Mouse (Mus musculus): ENCODE measurements around the gene Spindoc. TPM values are rescaled to one million over a fixed set of nuclear protein-coding genes. Genes with fewer than 3 reads are reported as not detected.
"Not testable (repeated sequence)": the region's sequence is repeated elsewhere in the genome, so short reads cannot be mapped to it uniquely, and the experiment has no call there.

Gene Spindoc
- total RNA-seq, 2 experiments from 2014 or later = 6.2 to 15.7 TPM

DNA sequence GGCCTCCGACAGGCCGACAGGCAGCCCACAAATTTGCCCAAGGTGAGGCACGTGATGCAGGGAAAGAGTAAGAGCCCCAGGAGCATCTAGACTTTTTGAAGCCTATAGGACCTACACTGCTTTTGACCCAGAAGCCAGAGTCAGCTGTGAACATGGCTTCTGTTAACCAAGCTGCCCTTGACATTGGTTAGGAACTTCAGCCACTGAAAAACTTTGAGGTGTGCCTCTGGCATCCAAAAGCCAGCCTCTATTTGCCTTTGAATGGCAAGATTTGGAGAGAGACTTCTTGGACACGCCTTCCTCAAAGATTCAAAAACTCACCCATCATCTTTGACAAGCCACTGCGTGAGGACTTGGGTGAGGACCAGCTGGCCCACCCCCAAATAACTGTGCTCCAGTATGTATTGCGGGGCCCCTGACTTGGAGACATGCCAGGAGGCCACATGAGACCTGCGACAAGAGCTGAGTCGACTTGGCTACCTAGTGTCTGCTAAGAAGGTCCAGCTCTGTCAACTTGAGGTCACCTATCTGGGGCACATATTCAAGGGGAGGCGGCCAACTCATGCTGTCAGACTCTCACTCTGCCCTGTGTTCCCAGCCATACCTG, 21.9 kb upstream of the Spindoc start:
- ATAC-seq (replicated peaks; ENCODE audit: low FRiP score, low TSS enrichment, poor library complexity, severe bottlenecking) = no peak

DNA sequence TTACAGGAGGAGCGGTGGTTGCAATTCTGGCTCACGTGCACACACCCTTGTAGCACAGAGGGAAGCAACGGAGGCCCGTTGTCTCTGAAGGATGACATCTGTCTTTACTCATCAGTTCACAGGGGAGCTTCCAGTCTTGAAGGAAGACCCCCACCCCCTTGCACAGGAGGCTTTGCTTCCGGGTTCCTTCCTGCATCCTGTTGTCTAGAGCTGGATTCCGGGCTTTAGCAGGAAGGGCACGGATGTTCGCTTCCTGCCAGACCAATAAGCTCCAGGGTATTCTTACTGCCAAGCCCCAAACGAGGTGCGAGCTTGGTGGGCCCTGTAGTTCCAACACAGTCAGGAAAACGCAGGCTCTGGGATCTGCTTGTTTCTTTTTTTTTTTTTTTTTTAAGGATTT, 17.8 kb upstream of the Spindoc start:
- no peak for ATAC-seq (replicated peaks; ENCODE audit: low FRiP score, low TSS enrichment, poor library complexity, severe bottlenecking)

DNA sequence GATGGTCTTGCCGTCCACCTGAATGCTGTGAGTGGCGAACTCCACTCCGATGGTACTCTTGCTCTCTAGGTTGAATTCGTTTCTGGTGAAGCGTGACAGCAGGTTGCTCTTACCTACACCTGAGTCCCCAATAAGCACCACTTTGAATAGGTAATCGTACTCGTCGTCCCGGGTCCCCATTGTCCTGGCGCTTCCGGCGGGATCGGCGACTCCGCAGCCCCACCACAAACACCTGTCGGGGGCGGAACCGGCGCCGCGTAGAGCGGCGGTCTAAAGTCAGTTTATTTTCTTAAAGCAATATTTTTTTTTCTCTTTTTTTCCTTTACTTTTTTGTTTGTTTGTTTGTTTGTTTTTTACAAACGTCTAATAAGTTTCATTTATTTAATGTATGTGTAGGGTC, 16.1 kb upstream of the Spindoc start:
- peak; percentile 63; the same call in 1 of the 2 replicates for ATAC-seq (replicated peaks; ENCODE audit: low FRiP score, low TSS enrichment, poor library complexity, severe bottlenecking)

DNA sequence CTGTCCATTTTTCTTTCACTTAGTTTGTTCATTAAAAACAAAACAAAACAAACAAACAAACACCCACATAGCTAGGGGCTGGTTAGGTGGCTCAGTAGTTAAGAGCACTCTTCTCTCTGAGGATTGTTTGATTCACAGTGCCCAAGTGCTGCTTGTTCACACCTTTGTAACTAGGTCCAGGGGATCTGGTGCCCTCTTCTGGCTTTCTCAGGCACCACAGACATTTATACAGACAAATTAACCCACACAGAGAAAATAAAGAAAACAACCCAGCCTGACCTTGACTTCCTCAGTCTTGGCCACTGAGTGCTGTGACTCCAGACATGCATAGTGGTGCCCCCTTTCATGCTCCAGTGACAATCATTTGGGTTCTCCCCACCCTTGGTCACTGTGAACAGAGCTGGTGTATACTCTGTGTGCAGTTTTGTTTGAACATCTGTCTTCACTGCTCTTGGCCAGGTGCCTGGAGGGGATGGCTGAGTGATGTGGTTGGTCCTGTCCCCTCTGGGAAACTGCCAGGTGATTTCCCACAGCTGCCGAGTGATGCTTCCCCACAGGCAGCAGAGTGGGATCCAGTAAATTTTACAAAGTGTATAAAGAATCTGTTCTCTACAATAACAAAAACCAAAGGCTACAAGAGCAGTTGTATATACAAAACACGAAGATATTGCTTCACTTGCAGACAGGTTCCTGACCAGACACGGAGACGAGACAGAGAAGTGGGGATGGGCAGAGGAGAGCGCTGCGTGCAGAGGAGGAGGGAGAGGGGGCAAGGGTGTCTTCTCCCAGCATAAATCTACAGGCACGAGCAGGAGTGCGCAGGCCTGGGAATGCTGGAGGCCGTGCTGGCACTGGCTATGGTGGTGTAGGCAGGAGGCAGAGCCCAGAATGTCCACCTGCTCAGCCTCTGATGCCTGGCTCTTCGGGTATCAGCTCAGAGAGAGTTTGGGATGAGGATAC, 14.4 kb upstream of the Spindoc start:
- ATAC-seq (replicated peaks; ENCODE audit: low FRiP score, low TSS enrichment, poor library complexity, severe bottlenecking) = peak; percentile 34; the same call in 1 of the 2 replicates

DNA sequence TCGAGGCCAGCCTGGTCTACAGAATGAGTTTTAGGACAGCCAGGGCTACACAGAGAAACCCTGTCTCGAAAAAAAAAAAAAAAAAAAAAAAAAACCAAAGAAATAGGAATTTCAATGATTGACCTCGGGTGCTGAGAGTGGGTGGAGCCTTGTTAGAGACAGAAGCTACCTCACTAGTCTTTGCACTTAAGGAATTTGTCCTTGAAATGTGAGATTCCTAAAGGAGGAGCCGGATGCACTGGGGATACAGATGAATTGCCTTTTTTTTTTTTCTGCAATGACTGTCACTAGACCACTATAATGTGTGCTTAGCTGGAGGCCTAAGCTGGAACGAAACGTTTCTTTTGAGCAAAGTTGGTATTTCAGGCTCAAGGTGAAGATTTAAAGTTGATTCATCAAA, 5.7 kb upstream of the Spindoc start:
- ATAC-seq (replicated peaks; ENCODE audit: low FRiP score, low TSS enrichment, poor library complexity, severe bottlenecking) = no peak

DNA sequence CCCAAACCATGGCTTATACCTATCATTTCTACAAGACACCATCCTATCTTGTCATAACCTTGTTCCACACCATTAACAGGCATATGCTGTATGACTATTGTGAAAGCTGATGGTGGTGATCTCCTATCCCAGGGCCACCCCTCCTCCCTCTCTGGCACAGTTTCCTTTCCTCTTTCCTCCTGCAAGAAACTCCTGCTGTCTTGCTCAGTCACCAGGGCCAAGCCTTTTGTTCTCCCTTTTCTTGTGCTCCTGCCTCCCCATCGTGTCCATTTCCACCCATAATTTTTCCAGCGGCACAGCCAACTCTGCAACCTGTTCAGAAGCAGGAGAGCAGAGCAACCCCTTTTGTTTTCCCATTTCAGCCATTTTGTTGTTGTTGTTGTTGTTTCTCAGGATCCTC, 3.2 kb upstream of the Spindoc start:
- ATAC-seq (replicated peaks; ENCODE audit: low FRiP score, low TSS enrichment, poor library complexity, severe bottlenecking) = no peak

DNA sequence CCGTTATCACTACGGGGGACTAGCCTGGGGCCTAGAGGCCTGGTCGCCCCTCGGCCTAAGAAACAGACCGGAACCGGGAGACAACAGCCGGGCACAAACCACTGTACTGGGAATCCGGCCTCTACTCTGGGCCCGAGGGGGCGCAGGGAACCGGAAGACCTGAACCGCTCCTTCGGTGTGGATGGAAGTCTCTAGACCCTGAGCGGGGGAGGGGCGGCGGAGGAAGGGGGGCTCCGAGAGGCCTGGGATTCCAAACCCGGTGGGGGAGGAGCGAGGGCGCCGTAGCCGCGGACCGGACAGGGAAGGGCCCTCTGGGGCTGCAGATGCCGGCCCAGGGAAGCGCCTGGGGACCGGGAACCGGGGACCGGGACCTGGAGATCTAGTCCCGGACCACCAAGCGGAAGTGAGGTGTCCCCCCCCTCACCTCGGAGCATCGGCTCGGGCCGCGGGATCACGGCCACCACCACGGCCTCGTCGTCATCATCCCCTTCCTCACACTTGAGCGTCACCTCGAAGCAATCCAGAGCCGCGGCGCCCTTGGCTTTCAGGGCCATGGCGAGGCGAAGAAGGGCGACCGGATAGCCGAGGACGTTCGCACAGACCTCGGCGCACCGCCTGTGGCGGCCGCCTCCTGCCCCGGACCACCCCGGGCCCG, 419 bp downstream of the Spindoc start:
- ATAC-seq (replicated peaks; ENCODE audit: low FRiP score, low TSS enrichment, poor library complexity, severe bottlenecking) = 0 out of 2 replicates have a peak, but pooled peaks have one; percentile 11

DNA sequence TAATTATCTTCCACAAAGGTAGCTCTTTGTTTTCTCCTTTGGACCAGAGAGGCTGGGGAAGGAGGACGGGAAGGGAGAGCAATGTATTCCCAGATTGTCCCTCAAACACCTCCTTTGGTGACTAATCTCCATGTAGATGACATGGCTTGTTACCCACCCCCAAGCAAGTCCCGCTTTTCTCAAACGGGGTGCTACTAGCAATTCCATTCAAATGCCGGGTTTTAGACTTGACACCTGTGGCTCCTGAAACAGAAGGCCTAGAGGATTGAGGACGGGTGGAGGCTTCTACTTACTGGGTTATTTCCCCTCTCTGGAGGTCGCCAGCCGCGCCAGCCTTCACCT, 917 bp downstream of the Spindoc start:
- ATAC-seq (replicated peaks; ENCODE audit: low FRiP score, low TSS enrichment, poor library complexity, severe bottlenecking) = no peak

DNA sequence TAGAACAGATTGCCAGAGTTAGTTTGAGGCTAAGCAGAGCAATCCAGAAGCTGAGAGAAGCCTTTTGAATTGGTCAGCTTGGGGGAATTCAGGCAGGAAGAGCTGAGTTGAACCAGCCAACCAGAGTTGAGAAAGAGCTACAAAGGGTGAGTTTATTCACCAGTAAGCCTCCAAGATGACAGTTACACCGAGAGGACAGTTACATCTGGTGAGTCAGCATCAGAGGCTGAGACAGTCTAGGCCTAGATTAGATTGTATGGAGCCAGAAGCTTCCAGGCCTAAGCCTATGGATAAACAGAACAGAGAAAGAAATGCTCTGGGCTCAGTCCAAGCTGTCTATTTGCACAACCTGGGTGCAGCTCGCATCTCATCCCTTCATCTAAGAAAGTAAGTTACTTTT, 5.2 kb downstream of the Spindoc start:
- 0 out of 2 replicates have a peak, but pooled peaks have one; percentile 22 for ATAC-seq (replicated peaks; ENCODE audit: low FRiP score, low TSS enrichment, poor library complexity, severe bottlenecking)

DNA sequence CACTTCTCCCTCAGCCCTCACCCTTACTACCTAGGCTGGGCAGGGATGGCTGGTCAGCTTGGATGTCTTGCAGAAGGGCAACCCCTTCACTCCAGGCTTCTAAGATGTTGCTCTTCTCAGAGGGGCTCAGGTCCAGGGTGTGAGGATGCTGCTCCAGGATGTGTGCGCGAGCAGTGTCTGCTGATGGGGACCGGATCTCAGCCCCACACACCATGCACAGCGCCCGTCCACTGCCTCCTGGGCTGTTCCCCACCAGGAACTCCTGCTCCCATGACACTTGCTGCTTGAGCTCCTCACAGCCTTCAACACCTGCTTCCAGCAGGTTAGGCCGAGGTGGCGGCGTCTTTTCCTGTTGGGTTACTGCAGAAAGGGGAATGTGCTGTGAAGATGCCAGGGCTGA, 8.3 kb downstream of the Spindoc start:
- no peak for ATAC-seq (replicated peaks; ENCODE audit: low FRiP score, low TSS enrichment, poor library complexity, severe bottlenecking)

DNA sequence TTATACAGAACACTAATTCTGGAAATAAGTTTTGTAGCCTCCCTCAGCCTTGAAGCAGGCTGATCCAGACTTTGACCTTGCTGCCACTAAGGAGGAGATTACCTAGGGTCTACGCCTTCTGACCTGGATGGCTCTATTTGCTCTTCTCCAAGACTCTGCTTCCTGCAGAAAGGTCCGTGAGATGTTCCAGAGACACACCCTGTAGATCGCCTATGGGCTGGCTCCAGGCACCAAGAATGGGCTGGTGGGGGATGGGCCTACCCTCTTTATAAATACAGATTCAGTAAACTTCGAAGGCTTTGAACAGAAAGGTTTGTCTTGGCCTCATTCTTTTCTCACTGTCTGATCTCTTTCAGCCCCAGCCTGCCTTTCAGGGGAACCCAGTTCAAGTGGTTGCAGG, 13.3 kb downstream of the Spindoc start:
- not testable (repeated sequence) for ATAC-seq (replicated peaks; ENCODE audit: low FRiP score, low TSS enrichment, poor library complexity, severe bottlenecking)

DNA sequence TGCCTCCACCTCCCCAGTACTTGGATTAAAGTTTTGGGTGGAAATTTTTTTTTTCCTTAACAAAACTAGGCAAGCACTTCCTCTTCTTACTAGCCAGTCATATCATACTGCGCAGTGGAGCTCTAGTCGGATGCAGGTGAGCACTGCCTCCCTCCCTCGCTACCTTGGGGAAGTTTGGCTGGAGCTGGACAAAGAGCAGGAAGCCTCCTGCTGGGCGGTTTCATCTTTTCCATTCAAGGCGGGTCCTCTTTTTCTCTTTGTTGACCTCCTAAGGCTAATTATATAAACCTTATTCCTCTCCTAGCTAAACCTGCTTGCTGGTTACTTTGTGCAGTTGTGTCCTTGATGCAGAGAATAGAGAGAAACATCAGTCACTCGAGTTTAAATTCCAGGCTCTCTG, 29.2 kb downstream of the Spindoc start:
- no peak for ATAC-seq (replicated peaks; ENCODE audit: low FRiP score, low TSS enrichment, poor library complexity, severe bottlenecking)

DNA sequence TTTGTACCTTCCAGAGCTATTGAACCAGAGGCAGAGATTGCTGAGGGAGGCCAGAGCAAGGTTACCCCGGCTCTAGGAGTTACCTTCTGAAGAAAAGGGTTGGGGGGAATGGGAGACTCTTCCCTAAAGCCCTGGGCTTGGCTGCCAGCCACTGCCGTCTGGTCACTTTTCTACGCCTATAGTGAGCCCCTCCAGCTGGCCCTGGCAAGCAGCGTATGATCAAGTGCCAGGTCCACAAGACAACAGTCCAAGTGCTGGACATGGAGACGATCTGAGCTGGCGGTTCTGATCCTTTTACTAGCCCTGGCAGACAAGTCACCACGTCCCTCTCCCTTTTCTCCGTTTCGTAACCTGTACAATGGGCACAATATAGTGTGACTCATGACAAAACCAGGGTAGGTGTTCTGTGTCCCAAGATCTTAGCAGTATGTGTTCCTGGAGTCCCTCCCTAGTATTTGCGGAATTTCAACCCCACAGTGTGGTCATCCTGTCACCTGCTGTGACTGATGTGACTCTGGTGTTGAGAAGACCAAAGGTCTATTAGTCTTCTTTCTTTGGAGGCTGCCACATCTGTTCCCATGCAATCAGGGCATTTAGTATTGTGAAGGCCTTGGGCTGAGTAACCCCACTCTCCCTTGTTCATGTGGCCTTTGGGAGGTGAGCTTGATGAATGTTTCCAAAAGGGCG, 29.8 kb downstream of the Spindoc start:
- ATAC-seq (replicated peaks; ENCODE audit: low FRiP score, low TSS enrichment, poor library complexity, severe bottlenecking) = no peak

DNA sequence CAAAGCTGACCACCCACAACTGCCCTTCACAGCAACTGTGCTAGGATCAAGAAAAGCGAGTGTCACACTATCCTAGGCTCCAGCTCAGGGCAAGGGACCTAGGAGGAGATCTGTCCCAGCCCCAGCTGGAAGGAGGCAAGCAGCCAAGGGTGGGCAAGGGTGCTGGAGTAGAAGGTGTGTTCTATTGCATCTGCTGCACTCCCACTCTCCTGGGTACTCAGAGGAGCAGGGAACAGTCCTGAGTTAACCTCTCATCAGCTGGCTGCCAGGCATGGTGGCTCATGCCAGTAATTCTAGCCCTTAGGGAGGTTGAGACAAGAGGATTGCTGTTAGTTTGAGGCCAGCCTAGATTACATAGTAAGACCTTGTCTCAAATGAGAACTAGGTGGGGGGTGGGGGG, 32.8 kb downstream of the Spindoc start:
- ATAC-seq (replicated peaks; ENCODE audit: low FRiP score, low TSS enrichment, poor library complexity, severe bottlenecking) = no peak

DNA sequence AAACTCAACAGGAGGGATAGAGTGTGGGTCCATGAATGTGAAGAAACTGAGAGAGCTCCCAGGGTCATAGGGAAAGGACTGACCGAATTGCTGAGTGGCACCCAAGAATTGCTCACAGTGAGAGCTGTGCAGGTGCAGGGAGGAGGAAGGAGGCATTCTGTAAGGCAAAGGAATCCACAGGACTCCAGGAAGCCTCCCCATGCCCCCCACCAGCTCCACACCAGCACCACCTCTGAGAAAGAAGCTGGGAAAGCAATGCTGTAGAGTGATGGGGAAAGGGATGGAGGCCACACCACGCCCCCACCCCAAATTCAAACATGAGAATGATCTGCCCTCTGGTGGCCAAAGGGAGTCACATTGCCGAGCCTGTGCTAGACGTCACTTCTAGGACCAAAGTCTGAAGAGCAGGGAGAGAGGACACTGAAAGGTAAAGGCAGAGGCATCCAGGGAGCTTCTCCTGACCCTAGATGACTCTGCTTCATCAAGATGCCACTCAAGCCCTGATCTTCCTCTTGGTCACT, 37.5 kb downstream of the Spindoc start:
- no peak for ATAC-seq (replicated peaks; ENCODE audit: low FRiP score, low TSS enrichment, poor library complexity, severe bottlenecking)

DNA sequence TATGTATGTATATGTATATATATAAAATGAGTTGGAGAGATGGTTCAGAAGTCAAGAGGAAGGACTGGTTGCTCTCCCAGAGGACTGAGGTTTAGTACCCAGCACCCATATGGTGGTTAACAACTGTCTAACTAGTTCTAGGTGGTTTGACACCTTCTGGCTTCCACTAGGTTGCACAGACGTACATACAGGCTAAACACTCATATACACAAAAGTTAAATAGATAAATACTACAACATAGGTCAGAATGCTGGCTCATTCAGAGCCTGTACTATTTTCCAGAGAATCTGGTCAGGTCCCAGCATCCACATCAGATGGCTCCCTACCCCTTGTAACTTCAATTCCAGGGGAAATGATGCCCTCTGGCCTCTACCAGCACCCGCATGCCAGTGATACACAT, 40.1 kb downstream of the Spindoc start:
- no peak for ATAC-seq (replicated peaks; ENCODE audit: low FRiP score, low TSS enrichment, poor library complexity, severe bottlenecking)

DNA sequence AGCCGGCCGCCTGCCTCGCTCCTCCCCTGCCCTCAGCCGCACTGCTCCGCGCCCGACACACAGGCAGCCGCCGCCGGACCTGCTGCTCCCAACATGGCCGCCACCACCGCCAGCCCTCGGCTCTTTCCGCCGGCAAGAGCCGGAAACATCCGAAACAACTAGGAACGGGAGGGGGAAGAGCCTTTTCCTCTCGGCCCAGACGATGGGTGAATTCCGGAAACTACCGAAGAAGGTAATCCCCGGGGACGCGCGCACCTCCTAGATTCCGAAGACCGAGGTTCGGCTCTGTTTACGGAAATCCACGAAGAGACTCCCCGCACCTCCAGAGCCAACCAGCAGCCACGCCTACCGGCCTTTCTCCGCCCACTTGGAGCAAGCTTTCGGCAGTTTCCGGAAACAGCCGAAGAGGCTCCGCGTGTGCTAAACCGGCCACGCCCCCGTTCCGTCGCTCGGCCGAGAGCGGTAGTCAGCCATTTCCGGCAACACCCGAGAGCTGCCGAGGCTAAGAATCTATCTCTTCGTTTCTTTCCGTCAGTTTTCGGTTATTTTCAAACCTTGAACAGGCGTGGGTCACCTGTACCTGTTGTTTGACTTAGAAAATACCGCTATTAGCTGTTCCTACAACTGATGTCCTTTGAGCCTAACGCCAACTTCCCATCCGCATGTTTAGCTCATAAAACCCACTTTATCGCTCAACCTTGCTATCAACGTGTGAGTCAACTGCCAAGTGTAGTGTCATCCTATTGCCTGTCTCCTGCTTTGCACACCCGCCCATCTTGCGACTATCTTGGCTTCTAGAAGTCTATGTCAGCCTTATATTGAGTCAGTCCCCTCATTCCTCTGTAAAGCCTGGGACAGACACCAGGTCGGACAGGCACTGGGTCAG, 41.0 kb downstream of the Spindoc start, which contains the start of gene Mark2:
Mark2 (minus strand) TSS at position 349 of the 886 bp plus-strand sequence.
- peak; percentile 81 for ATAC-seq (replicated peaks; ENCODE audit: low FRiP score, low TSS enrichment, poor library complexity, severe bottlenecking)

DNA sequence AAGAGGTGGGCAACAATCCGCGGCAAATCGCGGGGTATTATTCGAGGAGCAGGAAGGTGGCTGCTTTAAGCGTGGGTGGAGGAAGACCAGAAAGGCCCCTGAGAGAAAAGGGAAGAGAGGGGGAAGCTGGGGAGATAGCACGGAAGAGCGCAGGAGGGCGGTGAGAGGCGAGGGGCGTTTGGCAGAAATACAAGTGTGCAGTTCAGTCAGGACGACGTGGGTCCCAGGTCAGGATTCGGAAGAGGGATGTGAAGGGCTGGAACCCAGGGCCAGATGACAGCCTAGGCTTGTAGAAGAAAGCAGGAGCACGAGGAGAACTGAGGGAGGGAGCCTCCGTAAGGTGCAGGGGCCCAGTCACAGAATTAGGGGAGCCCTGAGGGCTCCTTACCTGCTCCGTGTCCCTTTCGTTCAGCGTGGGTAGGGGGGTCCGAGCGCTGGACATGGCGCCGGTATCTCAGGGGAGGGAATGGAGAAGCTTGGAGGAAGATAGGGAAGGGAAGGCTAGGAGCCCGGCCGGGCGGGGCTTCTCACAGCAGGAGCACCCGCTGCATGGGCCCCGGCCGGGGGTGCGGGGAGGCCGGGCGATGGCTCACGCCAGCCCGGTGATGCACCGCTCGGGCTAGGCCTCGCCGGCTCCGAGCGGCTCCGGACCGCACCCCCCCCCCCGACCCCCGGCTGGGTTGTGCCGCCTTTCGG, 41.9 kb downstream of the Spindoc start:
- ATAC-seq (replicated peaks; ENCODE audit: low FRiP score, low TSS enrichment, poor library complexity, severe bottlenecking) = no peak
